Mouse (Mus musculus) cerebellum, adult 11 months (tissue): ENCODE measurements around the gene Vps33a.

Experiments used
- DNase-seq: peaks from one replicate; pipeline ENCODE4 v3.0.0; 2022

Gene Vps33a

DNA sequence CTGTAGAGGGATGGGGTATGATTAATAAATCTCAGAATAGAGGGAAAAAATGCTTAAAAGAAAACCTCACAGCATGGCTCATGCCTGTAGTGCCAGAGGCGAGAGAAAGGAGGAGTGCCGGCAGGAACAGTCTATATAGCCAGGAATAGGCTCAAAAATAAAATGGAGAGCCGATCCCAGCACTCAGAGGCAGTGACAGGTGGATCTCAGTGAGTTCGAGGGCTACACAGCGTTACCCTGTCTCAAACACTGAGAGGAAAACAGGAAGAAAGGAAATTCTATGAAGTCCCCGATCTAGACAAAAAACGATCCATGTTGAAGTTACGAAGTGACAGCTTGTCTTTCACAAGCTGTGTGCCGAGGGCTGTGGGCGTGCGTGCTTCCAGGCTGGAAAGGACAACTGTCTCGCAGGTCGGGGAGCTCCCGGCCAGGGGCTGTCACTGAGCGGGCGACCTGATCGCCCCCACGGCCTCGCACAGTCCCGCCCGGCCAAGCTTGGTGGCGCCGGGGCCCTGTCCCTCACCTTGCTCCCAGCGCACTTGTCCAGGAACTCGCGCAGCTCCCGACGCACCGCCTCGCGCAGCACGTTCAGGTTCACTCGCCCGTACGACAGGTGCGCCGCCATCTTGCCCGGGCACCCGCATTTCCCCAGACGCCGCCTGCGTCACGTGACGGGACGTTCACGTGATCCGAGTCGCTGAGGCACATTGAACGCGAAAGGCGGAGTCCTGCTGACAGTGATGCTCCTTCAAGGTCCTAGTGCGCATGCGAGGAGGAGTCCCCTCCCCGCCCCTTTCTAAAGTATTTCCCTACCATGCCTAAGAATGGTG, at the start of gene Vps33a:
Gene Vps33a, minus strand, starts transcription at position 682 of the 830 bp plus-strand sequence.
- peak; percentile 97 for DNase-seq

DNA sequence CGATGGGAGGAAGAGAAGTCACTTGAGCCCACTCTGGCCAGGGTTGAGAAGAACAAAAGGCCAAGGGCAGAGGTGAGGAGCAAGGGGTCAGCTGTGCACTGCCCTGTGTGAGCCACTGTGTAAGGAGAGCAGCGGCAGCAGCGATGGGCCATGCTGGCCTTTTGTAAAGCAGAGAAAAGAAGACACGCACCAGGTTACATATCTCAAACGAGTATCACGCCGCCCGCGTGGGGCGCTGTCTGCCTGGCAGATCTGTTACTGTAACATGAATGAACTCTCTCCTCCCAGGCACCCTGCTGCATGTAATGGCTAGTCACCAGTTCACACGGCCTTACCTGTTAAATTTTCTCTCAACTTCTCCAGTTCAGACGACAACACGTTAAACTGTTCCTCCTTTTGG, 49.6 kb upstream of the Vps33a start:
- peak; percentile 36 for DNase-seq

DNA sequence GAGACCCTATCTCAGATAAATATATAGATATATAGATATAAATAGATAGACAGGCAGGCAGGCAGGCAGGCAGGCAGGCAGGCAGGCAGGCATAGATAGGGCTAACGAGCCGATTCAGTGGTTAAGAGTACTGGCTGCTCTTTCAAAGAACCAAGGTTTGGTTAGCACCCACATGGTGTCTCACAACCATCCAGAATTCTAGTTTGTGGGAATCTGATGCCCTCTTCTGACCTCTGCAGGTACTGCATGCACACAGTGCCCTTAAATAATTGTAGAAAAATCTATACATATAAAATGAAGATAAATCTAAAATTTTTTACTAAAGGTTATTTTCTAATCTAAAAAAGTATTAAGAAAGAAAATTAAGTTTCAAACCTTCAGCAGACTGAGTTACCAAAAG, 45.7 kb upstream of the Vps33a start:
- DNase-seq, result no peak

DNA sequence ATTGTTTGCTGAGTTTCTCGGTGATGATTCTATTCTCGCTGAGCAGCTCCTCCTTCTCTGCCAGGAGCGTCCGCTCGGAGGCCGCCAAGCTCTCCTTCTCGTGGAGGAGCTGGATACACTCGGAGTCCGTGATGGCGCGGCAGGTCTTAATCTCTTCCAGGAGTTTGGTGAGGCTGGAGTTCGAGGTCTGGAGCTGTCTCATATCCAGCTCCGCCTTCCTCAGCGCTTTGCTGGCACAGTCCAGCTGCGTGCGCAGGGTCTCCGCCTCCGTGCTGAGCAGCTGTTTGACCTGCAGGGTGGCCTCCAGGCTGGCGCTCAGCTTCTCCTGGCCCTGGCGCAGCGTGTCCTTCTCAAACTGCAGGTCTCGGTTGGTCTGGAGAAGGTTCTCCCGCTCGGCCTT, 41.4 kb upstream of the Vps33a start:
- DNase-seq, result no peak

DNA sequence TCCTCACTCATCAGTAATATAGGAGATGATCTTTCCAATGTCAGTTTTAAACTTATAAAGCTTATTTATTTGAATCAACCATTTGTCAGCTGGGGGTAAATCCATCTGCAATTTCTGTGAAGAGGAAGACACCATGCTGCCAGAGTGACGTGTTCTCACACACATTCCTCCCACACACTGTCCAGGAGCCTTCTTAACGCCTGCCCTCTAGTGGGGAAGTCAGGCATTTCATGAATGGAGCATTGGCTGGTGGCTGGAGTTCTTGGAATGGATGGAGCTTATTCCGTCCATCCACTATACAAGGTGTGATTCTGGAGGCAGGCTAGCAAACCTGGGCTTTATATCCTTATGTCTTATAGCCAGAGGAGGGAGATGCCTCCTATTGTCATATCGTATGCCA, 37.0 kb upstream of the Vps33a start:
- peak; percentile 66 for DNase-seq

DNA sequence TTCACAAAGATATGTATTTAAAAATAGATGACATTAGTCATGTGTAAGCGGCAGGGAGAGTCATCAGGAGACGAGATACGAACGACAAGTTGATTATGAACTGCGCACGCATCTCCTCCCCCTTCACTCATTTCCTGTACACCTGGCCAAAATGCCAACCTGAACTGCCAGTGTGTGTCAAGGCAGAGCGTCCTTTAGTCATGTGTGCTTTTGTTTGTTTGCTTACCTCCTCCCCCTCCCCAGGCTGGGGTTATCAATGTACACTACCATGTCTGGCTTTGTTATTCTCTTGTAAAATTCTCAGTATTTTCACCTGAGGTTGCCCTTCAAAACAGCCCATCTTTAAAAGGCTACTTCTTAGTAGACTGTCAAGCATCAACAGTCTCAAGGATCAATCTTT, 36.6 kb upstream of the Vps33a start:
- no peak for DNase-seq

DNA sequence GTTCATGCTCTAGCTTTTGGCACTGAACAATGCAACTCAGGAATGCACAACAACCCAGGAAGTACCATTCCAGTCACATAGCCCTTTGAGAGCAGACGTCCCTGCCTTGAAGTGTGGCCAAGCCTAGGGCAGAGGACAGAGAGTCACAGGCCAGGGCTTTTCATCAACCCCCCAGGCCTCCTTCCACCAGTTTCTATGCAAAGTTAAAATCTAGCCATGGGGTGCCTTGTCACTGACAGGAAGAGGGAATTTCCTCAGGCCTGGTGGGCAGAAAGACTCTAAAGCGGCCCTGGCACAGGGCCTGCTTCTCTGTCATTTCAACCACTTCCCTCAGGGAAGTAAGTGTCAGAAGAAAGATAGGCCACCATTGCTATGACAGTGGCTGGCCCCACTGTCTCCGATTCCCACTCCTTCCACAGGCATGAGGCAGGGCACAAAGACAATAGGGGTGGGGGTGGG, 34.4 kb upstream of the Vps33a start:
- no peak for DNase-seq

DNA sequence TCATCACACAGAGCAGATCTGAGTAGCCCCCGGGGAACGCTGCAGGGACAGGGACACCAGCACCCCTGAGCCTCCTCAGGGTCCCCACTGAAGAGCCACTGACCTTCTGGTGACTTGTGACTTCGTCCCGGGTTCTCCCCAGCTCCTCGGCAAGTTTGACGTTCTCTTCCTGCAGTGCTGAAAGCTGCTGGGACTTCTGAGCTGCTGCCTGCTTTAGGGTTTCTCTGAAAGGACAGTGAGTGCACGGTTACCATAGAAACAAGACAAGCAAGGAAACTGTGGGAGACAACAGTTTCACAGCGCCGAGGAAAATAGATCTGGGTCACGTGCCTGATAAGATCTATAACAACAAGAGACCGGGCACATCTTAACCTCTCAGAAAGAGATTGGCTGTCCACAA, 30.7 kb upstream of the Vps33a start:
- DNase-seq, result no peak

DNA sequence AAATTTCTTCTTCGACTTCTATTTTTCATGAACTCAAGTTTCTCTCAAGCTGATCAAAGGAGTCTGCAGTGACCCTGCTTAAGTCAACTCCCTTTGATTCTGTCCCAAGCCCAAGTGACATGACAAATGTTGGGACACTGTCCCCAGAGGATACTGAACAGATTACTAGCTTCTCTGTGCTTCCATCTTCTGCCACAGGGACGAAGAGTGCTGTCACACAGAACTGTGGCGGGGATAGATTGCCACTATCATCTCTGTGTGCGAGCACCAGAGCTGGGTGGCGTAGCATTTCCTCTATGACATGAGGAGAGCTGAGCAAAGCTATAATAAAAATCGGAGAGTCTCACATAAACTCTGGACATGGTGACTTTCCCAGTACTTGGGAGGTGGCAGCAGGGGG, 29.3 kb upstream of the Vps33a start:
- DNase-seq, result no peak

DNA sequence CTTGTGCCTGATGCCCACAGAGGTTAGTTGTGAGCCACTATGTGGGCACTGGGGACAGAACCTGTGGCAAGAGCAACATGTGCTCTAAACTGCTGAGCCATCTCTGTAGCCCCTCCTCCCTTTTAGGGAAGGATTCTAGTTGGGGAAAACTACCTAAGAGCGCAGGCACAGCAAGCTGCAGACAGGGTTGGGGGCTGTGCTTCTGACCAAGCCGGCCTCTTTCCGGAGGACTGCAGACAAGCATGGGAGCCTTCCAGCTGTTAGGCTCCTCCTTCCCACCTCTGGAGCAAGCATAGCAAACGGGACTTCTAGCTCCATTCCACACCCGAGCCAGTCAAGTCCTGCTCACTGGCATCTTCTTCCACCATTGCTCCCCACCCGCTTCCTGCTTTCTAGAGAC, 26.5 kb upstream of the Vps33a start:
- DNase-seq, result no peak

DNA sequence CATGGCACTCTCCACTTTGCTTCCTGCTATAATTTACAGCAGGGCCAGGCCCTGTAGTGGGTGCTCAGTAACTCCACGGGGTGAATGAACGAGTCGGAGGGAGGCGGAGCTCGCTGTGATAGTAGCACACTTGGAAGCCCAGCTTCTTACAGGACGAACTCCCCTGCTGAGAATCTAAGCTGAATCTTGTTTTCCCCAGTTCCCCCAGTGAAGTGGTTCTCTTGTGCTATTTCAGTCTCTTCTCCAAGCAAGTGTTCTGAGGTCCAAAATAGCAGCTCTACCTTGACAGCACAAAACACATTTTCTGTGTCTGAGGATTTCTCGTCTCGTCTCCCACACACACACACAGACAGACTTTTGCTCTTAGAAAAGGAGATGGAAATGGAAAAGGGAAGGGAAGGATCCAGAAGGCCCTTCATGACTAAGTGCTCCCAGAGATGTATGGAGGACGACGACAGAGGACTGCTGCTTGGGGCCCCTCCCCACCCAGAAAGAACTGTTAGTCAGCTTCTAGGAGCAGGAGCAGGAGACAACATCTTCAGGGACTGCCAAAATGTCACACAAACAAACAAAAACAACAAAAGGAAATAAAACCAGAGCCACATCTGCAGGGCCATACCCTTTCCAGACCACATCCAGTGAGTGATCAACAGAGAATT, 20.9 kb upstream of the Vps33a start:
- no peak for DNase-seq

DNA sequence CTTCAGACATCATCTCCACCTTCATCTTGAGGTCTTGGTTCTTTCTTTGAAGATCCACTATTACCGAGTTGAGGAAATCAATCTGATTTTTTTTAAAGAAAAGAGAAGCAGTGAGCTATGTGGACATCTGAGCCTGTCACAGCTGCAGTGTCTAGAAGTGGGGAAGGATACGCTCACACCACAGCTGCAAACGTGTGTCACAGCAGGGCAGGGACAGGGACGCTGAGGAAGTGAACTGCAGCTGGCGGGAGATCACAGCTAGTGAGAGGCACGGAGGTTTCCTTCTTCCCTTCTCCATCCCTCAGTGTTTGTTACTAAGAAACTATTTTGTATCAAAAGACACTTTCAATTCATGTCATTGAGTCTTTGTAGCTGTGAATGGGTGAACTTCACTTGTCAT, 7.2 kb upstream of the Vps33a start:
- DNase-seq, result no peak

DNA sequence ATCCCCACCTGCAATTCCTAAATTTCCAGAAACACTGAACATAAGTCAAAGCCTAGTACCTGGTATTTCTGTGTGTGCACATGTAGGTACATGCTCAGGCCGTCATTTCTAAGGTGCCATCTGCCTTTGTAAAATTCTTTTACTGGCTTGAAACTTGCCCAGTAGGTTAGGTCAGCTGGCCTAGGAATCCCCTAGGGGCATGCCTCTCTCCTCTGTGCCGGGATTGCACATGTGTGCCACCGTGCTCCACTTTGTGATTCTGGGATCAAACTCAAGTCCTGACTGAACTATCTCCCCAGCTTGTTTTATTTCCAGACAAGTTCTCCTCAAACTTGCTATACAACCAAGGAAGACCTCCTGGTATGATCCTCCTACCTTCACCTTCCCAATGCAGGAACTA, 3.9 kb upstream of the Vps33a start:
- no peak for DNase-seq

DNA sequence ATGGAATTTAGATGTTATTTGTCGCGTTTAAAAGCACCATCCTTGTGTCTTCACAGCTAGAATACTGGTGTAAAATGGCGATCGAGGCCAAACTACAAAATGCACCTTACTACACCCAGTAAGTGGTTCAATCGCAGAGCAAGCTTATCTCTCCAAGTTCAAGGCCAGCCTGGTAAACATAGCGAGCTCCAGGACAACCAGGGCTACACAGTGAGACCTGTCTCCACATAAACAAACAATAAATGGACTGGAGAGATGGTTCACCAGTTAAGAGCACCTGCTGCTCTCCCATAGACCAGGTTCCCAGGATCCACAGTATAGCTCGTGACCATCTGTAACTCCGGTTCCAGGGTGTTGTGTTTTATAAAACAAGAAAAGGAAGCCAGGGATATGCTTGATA, 524 bp upstream of the Vps33a start:
- DNase-seq, result no peak

DNA sequence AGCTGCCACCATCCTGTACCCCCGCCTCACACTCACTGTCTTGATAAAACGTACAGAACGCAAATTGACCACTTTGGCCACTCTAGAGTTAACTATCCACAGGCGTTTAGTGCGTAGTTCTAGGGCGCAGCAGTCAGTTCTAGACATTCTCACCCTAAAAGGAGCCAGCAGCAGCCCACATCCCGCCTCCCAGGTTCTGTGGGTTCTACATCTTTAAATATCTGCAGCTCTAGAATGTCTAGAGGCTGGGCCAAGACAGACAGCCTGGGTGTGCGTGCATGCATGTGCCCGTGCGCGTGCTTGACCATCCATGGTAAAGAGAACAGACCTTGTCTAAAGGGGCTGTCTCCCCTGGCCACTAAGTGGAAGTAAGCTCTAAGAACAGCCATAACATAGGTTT, 11.7 kb downstream of the Vps33a start:
- no peak for DNase-seq

DNA sequence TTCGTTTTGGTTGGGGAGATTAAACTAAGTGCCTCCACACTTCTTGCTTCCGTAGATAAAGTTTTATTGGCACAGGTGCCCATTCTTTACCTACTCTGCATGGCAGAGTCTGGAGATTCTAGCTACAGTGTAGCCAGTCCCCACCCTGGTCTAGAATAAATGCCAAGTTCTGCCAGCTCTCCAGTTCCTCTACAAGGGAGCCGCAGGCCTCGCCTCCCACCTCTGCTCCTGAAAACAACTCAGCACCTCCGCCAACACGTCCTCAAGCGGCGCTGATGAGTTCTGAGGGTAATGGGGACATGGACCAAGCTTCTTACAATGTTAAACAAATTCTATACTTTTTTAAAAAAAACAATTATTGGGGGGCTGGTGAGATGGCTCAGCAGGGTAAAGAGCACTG, 13.2 kb downstream of the Vps33a start:
- DNase-seq, result no peak

DNA sequence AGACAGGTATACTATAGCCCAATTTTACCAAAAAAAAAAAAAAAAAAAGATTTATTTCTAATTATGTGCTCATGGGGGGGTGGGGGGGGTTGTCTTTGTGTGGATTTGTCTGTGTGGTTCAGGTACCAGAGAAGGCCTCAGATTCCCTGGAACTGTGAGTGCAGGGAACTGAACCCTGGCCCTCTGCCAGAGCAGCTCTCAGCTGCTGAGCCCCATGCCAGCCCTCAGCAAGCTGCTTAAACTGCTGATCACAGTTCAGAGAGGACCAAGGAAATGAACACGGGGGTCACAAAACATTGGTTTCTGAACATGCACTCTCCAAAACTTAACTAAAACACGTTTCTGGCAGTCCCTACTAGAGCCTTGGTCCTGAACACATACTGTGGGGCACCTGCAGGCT, 16.4 kb downstream of the Vps33a start:
- peak; percentile 71 for DNase-seq

DNA sequence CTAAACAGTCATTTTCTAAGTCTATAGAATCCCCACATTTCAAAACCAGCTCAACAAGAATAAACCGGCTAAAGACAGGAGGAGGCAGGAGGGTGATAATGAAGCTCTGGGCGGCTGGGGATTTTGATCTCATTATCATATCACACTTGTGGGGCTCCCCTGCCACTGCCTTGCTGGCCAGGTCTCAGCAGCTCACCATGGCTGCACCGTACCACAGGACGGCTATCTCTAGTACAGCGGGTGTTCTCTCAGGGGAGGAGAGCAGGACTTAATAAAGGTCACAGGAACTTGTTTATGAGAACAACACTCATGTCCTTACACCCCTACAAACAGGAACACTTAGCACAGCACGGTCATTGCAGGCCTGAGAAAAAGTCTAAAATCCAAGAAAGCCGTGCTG, 17.1 kb downstream of the Vps33a start:
- no peak for DNase-seq

DNA sequence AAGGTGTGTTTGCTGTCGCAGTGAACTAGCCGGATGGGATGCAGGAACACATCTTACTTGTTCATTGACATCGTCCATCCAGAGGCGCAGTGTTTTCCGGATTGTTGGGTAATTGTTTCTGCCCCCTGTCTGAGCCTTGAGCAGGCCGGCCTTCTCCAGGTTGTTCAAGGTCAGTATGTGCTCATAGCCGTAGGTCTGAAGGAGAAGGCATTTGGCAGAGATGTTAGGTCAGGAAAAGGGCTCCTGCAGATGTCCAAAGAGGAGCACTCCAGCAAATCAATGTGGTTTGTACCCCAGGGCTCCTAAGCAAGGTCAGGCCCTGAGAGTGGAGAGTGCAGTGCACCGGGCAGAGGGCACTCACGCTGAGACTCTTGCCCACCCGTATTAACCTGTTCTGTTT, 39.0 kb downstream of the Vps33a start:
- DNase-seq, result no peak

DNA sequence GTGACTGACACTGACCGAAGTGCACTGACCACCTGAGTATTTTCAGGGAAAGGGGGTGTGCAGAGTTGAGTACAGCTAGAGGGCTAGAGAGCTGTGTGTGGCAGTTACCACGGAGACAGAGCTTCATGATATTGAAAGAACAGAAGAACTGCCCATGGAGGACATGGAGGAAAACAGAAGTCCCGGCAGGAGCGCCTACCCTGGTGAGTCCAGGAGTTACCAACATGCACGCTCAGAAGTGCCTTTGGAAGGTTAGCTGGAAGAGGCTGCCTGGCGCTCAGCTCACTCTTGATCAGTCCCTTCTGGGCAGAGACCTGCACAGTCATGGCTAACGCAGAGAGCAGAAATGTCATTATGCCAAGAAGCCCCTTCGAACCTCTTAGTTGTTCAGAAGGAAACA, 42.8 kb downstream of the Vps33a start:
- no peak for DNase-seq

DNA sequence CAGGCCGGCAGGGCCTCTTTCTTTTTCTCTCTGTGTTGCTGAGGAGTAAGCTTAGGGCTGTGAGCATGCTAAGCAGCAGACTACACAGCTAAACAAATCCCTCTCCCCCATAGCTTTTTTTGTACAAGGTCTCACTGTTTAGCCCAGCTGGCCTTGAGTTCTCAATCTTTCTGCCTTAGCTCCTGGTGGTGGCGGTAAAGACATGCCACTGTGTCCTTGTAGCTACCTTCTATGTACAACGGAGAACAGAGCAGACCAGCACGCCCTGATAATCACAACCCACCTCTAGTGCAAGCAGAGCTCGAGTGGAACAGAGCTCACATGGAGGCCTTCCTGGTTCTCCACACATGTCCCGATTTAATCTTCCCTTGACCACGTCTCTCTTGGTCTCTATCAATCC, 44.2 kb downstream of the Vps33a start:
- no peak for DNase-seq

DNA sequence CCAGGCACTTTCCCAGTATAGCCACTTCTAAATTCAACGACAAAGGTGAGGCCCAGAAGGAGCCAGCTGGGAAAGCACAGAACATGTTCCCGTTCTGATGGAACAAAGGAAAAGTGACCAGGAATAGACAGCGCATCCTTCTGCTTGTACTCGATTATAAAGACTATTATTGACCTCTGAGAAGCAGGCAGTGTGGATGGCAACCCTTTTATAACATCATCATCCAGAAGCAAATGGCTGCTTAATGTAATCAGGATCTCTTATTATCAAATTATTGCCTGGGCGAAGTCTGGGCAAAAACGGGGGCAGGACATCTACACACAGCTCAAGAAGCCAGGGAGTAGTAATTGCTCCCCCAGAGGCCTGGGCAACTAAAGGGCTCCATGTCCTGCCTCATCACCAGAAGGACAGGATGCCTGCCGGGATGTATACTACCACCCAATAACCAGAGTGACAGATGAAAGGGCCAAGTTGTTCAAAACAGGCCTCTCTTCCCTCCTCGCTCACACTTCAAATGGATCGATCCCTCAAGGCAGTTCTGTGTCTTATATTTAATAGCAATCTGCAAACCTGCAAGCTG, 46.8 kb downstream of the Vps33a start:
- DNase-seq, result no peak

DNA sequence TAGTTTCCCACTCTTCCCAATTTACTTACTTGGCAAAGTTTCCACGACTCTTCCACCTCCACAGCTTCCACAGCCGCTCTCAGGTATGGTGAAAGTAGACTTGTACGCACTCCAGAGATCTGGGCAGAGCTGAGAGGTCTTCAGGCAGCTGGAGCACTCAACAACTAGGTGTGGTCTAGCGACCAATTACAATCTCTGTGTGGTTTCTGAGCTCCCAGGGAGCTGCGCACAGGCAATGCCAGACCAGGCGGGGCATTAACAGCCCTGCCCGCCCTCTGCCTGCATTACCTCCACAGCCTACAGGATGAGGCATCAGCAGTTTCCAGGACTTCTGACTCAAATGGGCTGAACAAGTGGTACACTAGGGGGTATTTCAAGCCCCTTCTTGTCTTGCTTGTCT, 47.6 kb downstream of the Vps33a start, which contains the start of gene Gm49027:
Gene Gm49027, minus strand, starts transcription at position 208 of the 400 bp plus-strand sequence.
- DNase-seq, result no peak

DNA sequence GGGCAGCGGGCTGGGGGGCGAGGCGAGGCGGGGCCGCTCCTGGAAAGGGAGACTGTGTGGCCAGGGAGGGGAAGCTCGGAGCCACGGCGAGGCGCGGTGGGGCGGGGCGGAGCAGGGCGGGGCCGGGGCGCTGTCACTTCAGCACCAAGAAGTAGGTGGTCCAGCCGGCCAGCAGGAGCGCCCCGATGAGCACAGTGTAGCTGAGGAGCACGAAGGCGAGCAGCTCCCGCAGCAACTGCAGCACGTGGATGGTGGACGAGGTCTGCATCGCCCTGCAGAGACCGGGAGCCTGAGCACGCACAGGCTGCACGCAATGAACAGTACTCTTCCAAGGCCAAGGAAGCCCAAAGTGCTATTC, 48.5 kb downstream of the Vps33a start:
- no peak for DNase-seq
